Mouse (Mus musculus): Measurements from ENCODE around the gene Mapk11. TPM values are rescaled to one million over a fixed set of nuclear protein-coding genes. Genes with fewer than 3 reads are reported as not detected.
A peak's percentile ranks its signal among the peaks of the same experiment; 100 is the strongest.

Gene Mapk11
- total RNA-seq, 2 experiments from 2014 or later = 23.2 to 24.9 TPM

DNA sequence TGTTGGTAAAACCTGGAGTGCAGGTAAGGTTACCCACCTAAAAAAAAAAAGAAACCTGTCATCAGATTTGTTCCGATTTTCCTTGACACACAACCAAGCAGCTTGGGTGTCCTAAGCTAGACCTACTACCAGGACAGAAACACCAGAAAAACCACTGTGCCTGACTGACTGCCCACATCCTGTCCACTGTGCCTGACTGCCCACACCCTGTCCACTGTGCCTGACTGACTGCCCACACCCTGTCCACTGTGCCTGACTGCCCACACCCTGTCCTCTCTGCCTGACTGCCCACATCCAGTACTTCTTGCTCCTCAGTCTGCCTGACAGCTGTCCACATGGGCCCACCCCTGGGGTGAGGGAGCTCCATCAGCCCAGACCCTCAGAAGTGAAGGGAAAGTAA is 42.5 kb downstream of the Mapk11 start:
- DNase-seq (ENCODE audit: low spot score in 2 of 2) = no peak

- no peak for DNase-seq (ENCODE audit: low spot score in 2 of 2)
These were observed 43.4 kb downstream of the Mapk11 start for GRCm38 (mm10) chr15:89106073-89106472.

GRCm38 (mm10) chr15:89104425-89104824 is 45.0 kb downstream of the Mapk11 start:
- no peak for DNase-seq (ENCODE audit: low spot score in 2 of 2)

DNA sequence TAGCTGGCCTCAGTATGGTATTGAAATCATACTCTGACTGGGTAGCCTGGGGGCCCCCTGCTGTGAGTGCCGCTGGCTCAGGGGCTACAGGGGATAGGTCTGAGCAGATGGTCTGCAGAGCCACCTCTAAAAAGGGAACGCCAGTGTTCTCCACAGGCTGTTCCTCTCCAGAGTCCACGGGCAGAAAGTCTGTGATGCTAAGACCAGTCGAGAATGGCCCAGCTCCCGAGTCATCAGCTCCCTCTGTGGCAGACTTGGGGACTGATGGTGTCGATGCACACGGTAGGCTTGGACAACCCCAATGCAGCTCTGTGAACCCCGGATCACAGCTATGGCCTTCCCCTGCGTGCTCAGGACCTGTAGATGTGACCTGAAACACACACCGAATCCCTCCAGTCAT is 45.5 kb downstream of the Mapk11 start:
- DNase-seq (ENCODE audit: low spot score in 2 of 2) = no peak

DNA sequence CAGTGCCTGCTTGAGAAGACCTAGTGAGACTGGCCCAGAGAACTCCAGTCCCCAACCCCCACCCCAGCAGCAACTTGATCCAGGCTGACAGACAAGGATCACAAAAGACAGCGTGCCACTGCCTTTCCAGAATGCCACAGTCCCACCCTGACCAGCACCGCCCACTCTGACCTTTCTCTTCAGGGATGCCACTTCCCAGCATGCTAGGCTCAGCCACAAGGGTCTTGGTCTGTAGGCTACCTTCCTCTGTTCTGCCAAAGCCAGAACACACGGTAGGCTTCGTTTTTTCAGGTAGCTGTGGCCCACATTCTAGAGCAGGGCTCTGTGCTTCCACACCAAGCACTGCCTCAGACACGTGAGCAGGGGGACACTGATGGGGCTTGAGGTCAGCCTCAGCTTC is 46.8 kb downstream of the Mapk11 start:
- DNase-seq (ENCODE audit: low spot score in 2 of 2) = no peak

DNA sequence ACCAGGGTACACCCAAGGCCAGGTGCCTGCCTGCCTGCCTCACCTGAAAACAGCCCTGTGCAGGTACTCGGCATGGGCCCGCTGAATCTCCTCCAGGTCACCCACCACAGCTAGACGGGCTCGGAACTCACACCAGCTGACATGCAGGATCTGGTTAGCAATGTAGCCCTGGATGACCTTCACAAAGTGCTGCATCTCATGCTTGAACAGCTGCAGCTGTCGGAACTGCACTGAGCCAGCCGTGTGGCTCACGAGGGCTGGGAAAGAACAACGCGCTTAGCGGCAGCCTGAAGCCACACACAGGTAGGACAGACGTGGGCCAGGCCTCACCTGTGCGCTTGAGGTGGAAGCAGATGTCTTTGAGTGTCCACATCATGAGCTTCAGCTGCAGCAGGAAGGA is 48.6 kb downstream of the Mapk11 start:
- no peak for DNase-seq (ENCODE audit: low spot score in 2 of 2)

DNA sequence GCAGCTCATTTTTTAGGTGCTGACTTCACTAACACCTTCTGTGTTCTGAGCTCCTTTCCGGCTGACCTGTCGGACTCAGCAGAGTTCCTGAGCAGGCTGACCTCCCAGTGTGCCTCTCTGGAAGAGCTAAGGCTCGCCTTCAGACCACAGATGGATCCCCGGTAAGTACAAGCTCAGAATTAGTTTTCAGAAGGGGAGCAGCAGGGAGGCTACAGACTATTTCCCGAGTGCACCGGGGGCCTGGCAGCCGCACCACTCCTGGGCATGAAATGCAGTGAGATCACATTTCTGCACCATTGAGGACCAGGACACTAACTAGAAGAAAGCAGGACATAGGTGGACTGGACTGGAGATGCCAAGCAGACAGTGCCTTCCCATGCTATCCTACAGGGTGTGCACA is 50.8 kb downstream of the Mapk11 start:
- DNase-seq (ENCODE audit: low spot score in 2 of 2) = no peak

- peak in 1 of 2 experiments; percentile 45 for DNase-seq (ENCODE audit: low spot score in 2 of 2)
These were observed 52.0 kb downstream of the Mapk11 start for GRCm38 (mm10) chr15:89097450-89097849.

Small RNAs within 50 kb of the gene (microRNA-seq; reads per million reads assigned to microRNA genes)
- gene Mir6958 = 3.2 to 5.4 reads per million in 2 experiments
- 0 to 2.0 reads per million in 2 experiments for gene Mir7118

Other genes with a start within 250 kb of the Mapk11 start
- 1 to 10 TPM; 2.0 to 2.9 TPM for gene Ttll8, start 195.2 kb downstream of the Mapk11 start, total RNA-seq (2021)
- 100 to 1,000 TPM; 132 to 137 TPM for gene Mlc1, start 170.6 kb downstream of the Mapk11 start, total RNA-seq (2021)
- gene Mov10l1, start 166.7 kb downstream of the Mapk11 start, total RNA-seq (2021) = not detected
- 100 to 1,000 TPM; 131 to 143 TPM for gene Panx2, start 89.9 kb downstream of the Mapk11 start, total RNA-seq (2021)
- gene Trabd, start 74.5 kb downstream of the Mapk11 start, total RNA-seq (2021) = 10 to 100 TPM; 20.7 to 21.3 TPM
- 10 to 100 TPM; 20.8 to 20.9 TPM for gene Selenoo, start 60.5 kb downstream of the Mapk11 start, total RNA-seq (2021)
- 10 to 100 TPM; 28.1 to 28.9 TPM for gene Tubgcp6, start 26.5 kb downstream of the Mapk11 start, total RNA-seq (2021)
- gene Hdac10, start 20.9 kb downstream of the Mapk11 start, total RNA-seq (2021) = 10 to 100 TPM; 14.6 to 14.9 TPM
- gene Mapk12, start 8.9 kb downstream of the Mapk11 start, total RNA-seq (2021) = 1 to 10 TPM; 3.5 to 5.4 TPM
- 10 to 100 TPM; 60.1 to 74.0 TPM for gene Plxnb2, start 31.2 kb upstream of the Mapk11 start, total RNA-seq (2021)
- gene Dennd6b, start 46.9 kb upstream of the Mapk11 start, total RNA-seq (2021) = 10 to 100 TPM; 29.9 to 35.5 TPM
- 100 to 1,000 TPM; 157 to 167 TPM for gene Ppp6r2, start 61.9 kb upstream of the Mapk11 start, total RNA-seq (2021)
- gene Sbf1, start 165.7 kb upstream of the Mapk11 start, total RNA-seq (2021) = 100 to 1,000 TPM; 248 to 274 TPM
- not detected for gene Adm2, start 173.1 kb upstream of the Mapk11 start, total RNA-seq (2021)
- not detected for gene Miox, start 184.8 kb upstream of the Mapk11 start, total RNA-seq (2021)
- gene Lmf2, start 206.0 kb upstream of the Mapk11 start, total RNA-seq (2021) = 10 to 100 TPM; 22.8 to 24.2 TPM
- 10 to 100 TPM; 75.5 to 79.0 TPM for gene Ncaph2, start 206.1 kb upstream of the Mapk11 start, total RNA-seq (2021)
- gene Sco2, start 224.2 kb upstream of the Mapk11 start, total RNA-seq (2021) = 10 to 100 TPM; 28.9 to 29.9 TPM
- gene Tymp, start 227.4 kb upstream of the Mapk11 start, total RNA-seq (2021) = 1 to 10 TPM; 1.3 to 1.6 TPM
- gene Odf3b, start 229.7 kb upstream of the Mapk11 start, total RNA-seq (2021) = 1 to 10 TPM; 2.7 to 5.3 TPM
- gene Klhdc7b, start 235.3 kb upstream of the Mapk11 start, total RNA-seq (2021) = under 1 TPM in 1 of 2 experiments, not detected in 1; 0.14 TPM

All from layer of hippocampus, postnatal 14 days (tissue).